23 mouse cellular contexts compared by ENCODE assay signal in the genomic region with DNA sequence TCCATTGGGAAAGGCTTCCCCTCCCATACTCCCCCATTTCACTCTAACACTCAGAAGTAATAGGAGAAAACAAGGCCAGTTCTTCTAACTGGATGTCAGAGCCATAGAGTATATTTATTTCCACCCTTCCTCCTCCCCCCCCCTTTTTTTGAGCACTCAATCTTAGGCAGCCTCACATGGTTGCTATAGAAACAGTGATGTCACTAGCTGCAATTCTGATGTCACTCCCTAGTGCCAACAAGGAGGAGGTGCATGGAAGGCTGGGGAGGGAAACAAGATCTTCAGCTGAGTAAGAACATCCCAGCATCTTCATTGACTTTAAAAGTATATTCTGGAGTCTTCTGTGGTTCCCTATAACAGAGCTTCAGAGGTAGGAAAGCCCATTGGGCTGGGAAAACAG. TPM values are rescaled to one million over a fixed set of nuclear protein-coding genes. Genes with fewer than 3 reads are reported as not detected.
A peak's percentile ranks its signal among the peaks of the same experiment; 100 is the strongest.
DNase-seq lines count a peak whose midpoint lies in the region; ATAC-seq lines count a peak whose summit lies in the region.
"Had no signal": no experiment of that assay in that cellular context is flagged by ENCODE, and none has a peak within 500 bp of the region (broad histone marks: within the 10 kb centered on the region; RNA-seq: fewer than 3 reads in every experiment).

A gene (plus strand): TSS at position 218 of the 400 bp plus-strand sequence.

- no peaks in the 10 kb centered on the region for H3K27me3 ChIP-seq in kidney, embryonic 14.5 days (ENCODE audit: control insufficient read depth, insufficient read depth, low read length)
- H3K27me3 ChIP-seq in hindbrain, embryonic 13.5 days: peaks cover 15% of the 10 kb centered on the region

- peaks cover 3% of the 10 kb centered on the region for H3K4me1 ChIP-seq in kidney, embryonic 14.5 days (ENCODE audit: control insufficient read depth, insufficient read depth, low read length)
- peaks cover 11% of the 10 kb centered on the region for H3K4me1 ChIP-seq in hindbrain, embryonic 13.5 days (replicated peaks)

- H3K27ac ChIP-seq in kidney, embryonic 14.5 days (ENCODE audit: low read depth, low read length): no peak within 1 kb of the TSS
- no peak within 1 kb of the TSS for H3K27ac ChIP-seq in hindbrain, embryonic 13.5 days
- H3K27ac ChIP-seq: forebrain, embryonic 10.5 days; liver, embryonic 15.5 days; midbrain, embryonic 13.5 days had no signal

- no peaks in the 10 kb centered on the region for H3K9me3 ChIP-seq in kidney, embryonic 14.5 days (ENCODE audit: control insufficient read depth, low read length)
- H3K9me3 ChIP-seq in hindbrain, embryonic 13.5 days: no peaks in the 10 kb centered on the region
- H3K9me3 ChIP-seq: forebrain, embryonic 10.5 days; liver, embryonic 15.5 days; midbrain, embryonic 13.5 days had no signal

- no peak within 1 kb of the TSS for H3K4me2 ChIP-seq in kidney, embryonic 14.5 days (replicated peaks; ENCODE audit: low read depth, low read length)
- no peak within 1 kb of the TSS for H3K4me2 ChIP-seq in hindbrain, embryonic 13.5 days
- H3K4me2 ChIP-seq: liver, embryonic 15.5 days; midbrain, embryonic 13.5 days had no signal

- H3K36me3 ChIP-seq in kidney, embryonic 14.5 days (ENCODE audit: control insufficient read depth, insufficient read depth, low read length): no peaks in the 10 kb centered on the region
- H3K36me3 ChIP-seq in hindbrain, embryonic 13.5 days: no peaks in the 10 kb centered on the region
- H3K36me3 ChIP-seq: forebrain, embryonic 10.5 days; liver, embryonic 15.5 days; midbrain, embryonic 13.5 days had no signal

- H3K4me3 ChIP-seq in kidney, embryonic 14.5 days (ENCODE audit: low read length): no peak within 1 kb of the TSS
- H3K4me3 ChIP-seq in hindbrain, embryonic 13.5 days: no peak within 1 kb of the TSS
- H3K4me3 ChIP-seq: forebrain, embryonic 10.5 days; liver, embryonic 15.5 days; midbrain, embryonic 13.5 days; myocyte had no signal

- no peak for ATAC-seq in CD4-positive, CD25-positive, alpha-beta regulatory T cell, adult 4 months
- no peak for ATAC-seq in kidney, embryonic 14.5 days (ENCODE audit: low FRiP score, low TSS enrichment)
- ATAC-seq in hindbrain, embryonic 13.5 days (ENCODE audit: low FRiP score): no peak
- ATAC-seq: hindbrain, embryonic 16.5 days; midbrain, embryonic 13.5 days had no signal

- H3K9ac ChIP-seq in kidney, embryonic 14.5 days (ENCODE audit: low read depth, low read length): no peak within 1 kb of the TSS
- no peak within 1 kb of the TSS for H3K9ac ChIP-seq in hindbrain, embryonic 13.5 days
- H3K9ac ChIP-seq: liver, embryonic 15.5 days; midbrain, embryonic 13.5 days had no signal

- peak; percentile 44 for DNase-seq in CD4-positive, CD25-positive, alpha-beta regulatory T cell, adult 2 months (ENCODE audit: low read depth, low spot score)
- DNase-seq in retina, postnatal 1 day: peak; percentile 20
- no peak for DNase-seq in retina, embryonic 14.5 days (ENCODE audit: low spot score)
- DNase-seq in brain, adult 2 months (ENCODE audit: low read depth, low spot score): peak; percentile 53
- DNase-seq in Muller cell, postnatal 12 days (ENCODE audit: inconsistent ontology term): no peak
- DNase-seq: adrenal gland, postnatal 36 days; cerebellum, postnatal 10 days; gastrocnemius, postnatal 10 days; heart, adult 18-20 months; heart, postnatal 4 days; kidney, adult 18-20 months; kidney, postnatal 10 days; lung, postnatal 10 days; thymus, postnatal 14 days had no signal

RNA-seq across cellular contexts. Expression of the gene that starts here (rescaled TPM):
- polyA plus RNA-seq in CD4-positive, CD25-positive, alpha-beta regulatory T cell, adult 4 months (2017; shearing (Covaris generic)): not detected
- polyA plus RNA-seq in kidney, embryonic 14.5 days (2014; fragmentation: Nextera tagmentation; extraction: Ambion mirVana): 0.16 TPM in 1 of 2 replicates, not detected in the other
- polyA plus RNA-seq in hindbrain, embryonic 13.5 days (2015; fragmentation: Nextera tagmentation; extraction: Ambion mirVana): 0.09 and 0.17 TPM in 2 replicates
- polyA plus RNA-seq: heart, embryonic 14.5 days; liver, embryonic 15.5 days had no signal

Comparison
In these comparisons a context has a peak if more than half of its experiments do, and no peak if none do; other contexts are left out.
1. DNase-seq: peak in CD4-positive, CD25-positive, alpha-beta regulatory T cell, adult 2 months (single experiment), retina, postnatal 1 day (single experiment) and brain, adult 2 months (single experiment); none in retina, embryonic 14.5 days (single experiment) and Muller cell, postnatal 12 days (single experiment).